Mouse (Mus musculus) c-Kit-negative CD71-positive TER-119-positive erythroid progenitor cells, embryonic 14.5 days (primary cell): ENCODE data around the gene Olfr103.

Source experiments
- DNase-seq: peaks from one replicate; pipeline ENCODE4 v3.0.0-alpha.2; 2013; ENCODE audit warnings: low read depth, low spot score

Gene Olfr103

DNA sequence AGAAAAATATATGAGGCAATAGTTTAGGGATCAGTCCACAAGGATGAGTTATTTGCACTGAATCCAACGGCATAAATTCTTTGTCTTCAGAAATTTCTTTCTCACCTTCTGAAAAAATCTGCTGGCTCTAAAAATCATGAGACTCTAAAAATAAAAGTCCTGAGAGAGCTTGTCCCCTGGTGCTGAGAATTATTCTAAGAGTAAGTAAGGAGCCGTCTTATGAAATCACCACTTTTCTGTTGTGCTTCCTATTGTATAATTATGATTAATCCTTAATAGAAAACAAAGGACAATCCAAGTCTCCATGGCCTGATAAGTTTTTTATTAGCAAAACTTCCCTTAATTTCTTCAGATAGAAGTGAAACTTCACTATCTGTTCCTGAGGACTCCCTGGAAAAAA, at the start of gene Olfr103:
Gene Olfr103, minus strand, starts transcription at position 101 of the 400 bp plus-strand sequence.
- no peak for DNase-seq

DNA sequence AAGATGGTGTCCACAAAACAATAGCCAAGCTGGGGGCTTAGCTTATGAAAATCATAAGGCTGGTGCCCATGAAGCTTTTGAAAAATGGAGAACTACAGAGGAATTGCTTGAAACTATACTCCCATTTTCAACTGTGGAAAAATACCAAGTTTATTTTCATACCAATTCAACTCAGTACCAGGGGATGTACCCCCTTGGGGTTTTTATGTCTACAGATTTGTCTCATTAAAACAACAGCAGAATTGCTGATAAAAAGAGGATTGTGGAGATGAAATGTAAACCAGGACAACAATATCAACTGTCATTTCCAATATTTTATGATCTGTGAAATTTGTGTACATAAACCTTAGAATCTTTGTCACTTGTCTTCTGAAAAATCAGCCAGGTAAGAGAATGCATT, 39.2 kb upstream of the Olfr103 start, which contains the start of gene Olfr105-ps:
Gene Olfr105-ps, plus strand, starts transcription at position 301 of the 400 bp plus-strand sequence.
- DNase-seq: no peak

DNA sequence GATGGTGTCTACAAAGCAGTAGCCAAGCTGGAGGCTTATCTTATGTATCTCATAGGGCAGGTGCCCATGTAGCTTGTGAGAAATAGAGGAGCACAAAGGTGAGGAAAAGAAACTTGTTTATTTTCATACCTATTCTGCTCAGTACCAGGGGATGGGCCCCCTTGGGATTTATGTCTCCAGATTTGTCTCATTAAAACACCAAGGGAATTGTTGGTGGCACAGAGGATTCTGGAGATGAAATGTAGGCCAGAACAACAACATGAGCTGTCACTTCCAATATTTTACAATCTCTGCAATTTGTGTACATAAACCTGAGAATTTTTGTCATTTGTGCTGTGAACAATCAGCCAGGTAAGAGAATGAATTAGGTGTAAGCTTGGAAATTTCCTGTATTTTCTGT, 19.8 kb upstream of the Olfr103 start, which contains the start of gene Olfr104-ps:
Gene Olfr104-ps, plus strand, starts transcription at position 301 of the 400 bp plus-strand sequence.
- DNase-seq: no peak

DNA sequence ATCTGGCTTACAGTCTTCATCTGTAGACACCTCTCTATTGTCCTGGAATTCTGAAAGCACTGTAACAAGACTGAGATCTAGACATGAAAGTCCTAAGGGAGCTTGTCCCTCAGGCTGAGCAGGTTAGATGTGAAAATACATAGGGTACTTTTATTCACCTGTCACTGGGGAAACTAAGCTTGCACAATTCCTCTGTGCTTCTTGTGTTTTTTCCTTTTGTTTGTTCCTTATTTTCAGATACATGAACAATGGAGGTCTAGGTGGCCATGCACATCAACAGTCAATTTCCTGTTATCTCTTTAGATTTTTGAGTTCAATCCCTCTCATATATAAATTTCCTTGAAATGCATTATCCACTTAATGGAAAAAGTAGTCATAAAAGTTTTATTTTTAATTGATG, 22.5 kb downstream of the Olfr103 start, which contains the start of gene Olfr102:
Gene Olfr102, minus strand, starts transcription at position 101 of the 400 bp plus-strand sequence.
- DNase-seq: no peak

DNA sequence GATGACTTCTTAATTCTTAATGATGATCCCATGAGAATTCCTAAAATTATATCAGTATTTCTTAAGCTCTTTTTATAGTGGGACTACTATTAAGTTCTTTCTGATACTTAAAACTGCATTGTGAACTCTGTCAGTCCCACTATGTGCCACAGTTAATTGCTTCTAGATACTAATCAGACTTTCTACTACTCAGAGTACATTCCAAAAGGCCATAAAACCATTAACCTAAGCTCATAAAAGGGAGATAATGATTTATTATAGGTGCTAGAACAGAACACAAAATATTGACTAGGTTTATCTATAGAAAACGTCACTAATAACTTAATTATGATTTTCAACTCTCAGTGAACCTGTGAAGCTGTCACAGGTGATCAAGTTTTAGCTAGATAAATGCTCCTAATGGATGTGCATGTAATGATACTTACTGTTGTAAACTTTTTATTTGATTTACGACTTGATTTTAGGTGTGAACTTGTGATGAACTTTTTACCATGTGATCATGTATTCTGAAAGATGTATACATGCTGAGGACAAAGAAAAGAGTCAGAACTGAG, 29.3 kb downstream of the Olfr103 start:
- DNase-seq: no peak

DNA sequence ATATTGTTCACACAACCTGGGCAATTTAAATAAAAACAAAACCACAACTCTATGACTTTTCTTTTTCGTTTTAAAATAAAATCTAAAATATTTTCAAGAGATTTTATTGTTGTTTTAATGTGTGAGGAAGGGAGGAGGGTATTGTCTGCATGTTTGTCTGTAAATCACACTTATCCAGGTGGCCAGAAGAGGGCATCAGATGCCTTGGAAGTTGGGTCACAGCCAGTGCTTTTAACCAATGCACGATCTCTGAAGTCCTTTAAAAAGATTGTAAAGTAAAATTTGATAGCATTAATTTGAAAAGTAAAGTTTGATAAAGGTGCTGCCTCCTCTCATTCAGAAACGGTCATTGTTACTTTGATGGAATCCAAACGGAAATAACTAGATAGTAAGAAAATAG, 31.0 kb downstream of the Olfr103 start:
- no peak for DNase-seq

DNA sequence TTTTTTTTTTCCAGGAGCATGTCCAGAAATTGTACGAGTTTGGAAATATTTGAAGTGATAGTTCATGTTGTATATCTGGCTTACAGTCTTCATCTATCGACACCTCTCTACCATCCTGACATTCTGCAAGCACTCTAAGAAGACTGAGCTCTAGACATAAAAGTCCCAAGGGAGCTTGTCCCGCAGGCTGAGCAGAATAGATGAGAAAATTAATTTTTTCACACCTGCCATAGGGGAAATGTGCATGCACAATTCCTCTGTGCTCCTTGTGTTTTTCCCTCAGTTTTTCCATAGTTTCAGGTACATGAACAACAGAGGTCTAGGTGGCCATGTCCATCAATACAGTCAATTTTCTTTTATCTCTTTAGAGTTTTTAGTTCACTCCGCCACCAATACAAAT, 35.3 kb downstream of the Olfr103 start, which contains the start of gene Olfr101:
Gene Olfr101, minus strand, starts transcription at position 101 of the 400 bp plus-strand sequence.
- DNase-seq: no peak
